Mouse (Mus musculus): ENCODE data around the gene Kpna7. TPM values are rescaled to one million over a fixed set of nuclear protein-coding genes. Genes with fewer than 3 reads are reported as not detected.

Kpna7 gene
- polyA plus RNA-seq, 1 experiment from 2014 or later, result not detected

DNA sequence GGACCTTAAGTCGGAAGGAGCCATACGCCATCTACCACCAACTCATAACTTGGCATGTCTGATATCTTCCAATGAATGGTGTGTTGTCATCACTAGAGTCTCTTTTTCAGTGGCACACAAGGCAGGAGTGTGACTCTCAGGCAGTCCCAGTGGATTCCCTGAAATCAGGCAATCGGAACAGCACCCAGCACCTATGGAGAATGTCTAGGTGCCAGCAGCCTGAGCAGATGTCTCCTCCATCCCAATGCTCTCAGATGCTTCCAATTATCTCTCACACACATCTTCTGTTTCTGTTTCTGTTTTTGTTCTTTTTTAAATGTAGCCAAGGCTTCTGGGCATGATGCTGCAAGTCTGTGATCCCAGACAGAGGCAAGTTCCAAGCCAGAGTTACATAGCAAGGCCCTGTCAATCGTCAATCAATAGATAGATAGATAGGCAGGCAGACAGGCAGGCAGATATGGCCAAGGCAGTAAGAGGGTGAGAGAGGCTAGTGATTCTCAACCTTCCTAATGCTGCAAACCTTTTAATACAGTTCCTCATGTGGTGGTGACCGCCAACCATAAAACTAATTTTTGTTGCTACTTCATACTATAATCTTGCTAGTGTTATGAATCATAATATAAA lies 133.3 kb downstream of the Kpna7 start:
- Histone ChIP-seq H3K4me2 (no peak overlapping the region), H3K9ac (no peak overlapping the region), H3K27ac (replicated peaks) (no peak overlapping the region), H3K9me3 (no peaks in the 10 kb centered on the region), H3K27me3 (no peaks in the 10 kb centered on the region), H3K4me1 (replicated peaks) (peaks cover 58% of the 10 kb centered on the region), H3K36me3 (no peaks in the 10 kb centered on the region), H3K4me3 (no peak overlapping the region)
- 93% methylated on average over 5 of the region's 5 CpGs for WGBS
- no peak for ATAC-seq (ENCODE audit: low FRiP score, low read depth)

DNA sequence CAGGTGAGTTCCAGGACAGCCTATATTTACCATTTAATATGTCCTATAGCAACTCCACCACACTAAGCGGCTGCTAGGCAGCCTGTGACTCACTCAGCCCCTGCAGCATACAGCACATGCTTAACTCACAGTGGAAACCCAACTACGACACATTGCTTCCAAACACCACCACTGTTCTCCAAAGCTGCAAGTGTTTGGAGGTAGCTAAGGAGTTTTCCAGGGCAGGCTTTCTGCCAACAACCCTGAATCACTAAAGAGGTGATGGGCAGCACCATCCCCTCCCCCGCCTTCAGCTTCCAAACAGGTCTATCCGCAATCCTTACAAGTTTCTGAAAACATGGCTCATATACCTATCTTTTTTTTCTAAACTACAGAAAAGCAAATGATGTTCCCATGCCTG lies 134.0 kb downstream of the Kpna7 start:
- peaks cover 55% of the 10 kb centered on the region for H3K4me1 ChIP-seq (replicated peaks)
- ATAC-seq (ENCODE audit: low FRiP score, low read depth), result no peak
- no peak overlapping the region for H3K9ac ChIP-seq
- 84% methylated on average over 4 of the region's 4 CpGs for WGBS
- no peak overlapping the region for H3K4me3 ChIP-seq
- H3K27me3 ChIP-seq, result no peaks in the 10 kb centered on the region
- H3K36me3 ChIP-seq, result no peaks in the 10 kb centered on the region
- H3K27ac ChIP-seq (replicated peaks), result no peak overlapping the region
- H3K9me3 ChIP-seq, result no peaks in the 10 kb centered on the region
- no peak overlapping the region for H3K4me2 ChIP-seq

- H3K36me3 ChIP-seq, result no peaks in the 10 kb centered on the region
- no peak for ATAC-seq (ENCODE audit: low FRiP score, low read depth)
- 76% methylated on average over 11 of the region's 11 CpGs for WGBS
- no peak overlapping the region for H3K9ac ChIP-seq
- no peaks in the 10 kb centered on the region for H3K27me3 ChIP-seq
- H3K9me3 ChIP-seq, result no peaks in the 10 kb centered on the region
- no peak overlapping the region for H3K4me2 ChIP-seq
- no peak overlapping the region for H3K4me3 ChIP-seq
- H3K27ac ChIP-seq (replicated peaks), result no peak overlapping the region
- peaks cover 42% of the 10 kb centered on the region for H3K4me1 ChIP-seq (replicated peaks)
Observed at GRCm38 (mm10) chr5:144948422-144948821, 135.4 kb downstream of the Kpna7 start.

- Histone ChIP-seq H3K27ac (replicated peaks) (no peak overlapping the region), H3K27me3 (no peaks in the 10 kb centered on the region), H3K4me2 (no peak overlapping the region), H3K9ac (no peak overlapping the region), H3K4me1 (replicated peaks) (peaks cover 38% of the 10 kb centered on the region), H3K36me3 (no peaks in the 10 kb centered on the region), H3K4me3 (no peak overlapping the region), H3K9me3 (no peaks in the 10 kb centered on the region)
- ATAC-seq (ENCODE audit: low FRiP score, low read depth), result no peak
- 81% methylated on average over 1 of the region's 1 CpGs for WGBS
Observed at GRCm38 (mm10) chr5:144948002-144948401, 135.8 kb downstream of the Kpna7 start.

GRCm38 (mm10) chr5:144946032-144946431 lies 137.8 kb downstream of the Kpna7 start:
- no peak overlapping the region for H3K9ac ChIP-seq
- H3K27ac ChIP-seq (replicated peaks), result no peak overlapping the region
- H3K27me3 ChIP-seq, result no peaks in the 10 kb centered on the region
- no peak for ATAC-seq (ENCODE audit: low FRiP score, low read depth)
- H3K36me3 ChIP-seq, result no peaks in the 10 kb centered on the region
- no peak overlapping the region for H3K4me2 ChIP-seq
- no peak overlapping the region for H3K4me3 ChIP-seq
- no peaks in the 10 kb centered on the region for H3K9me3 ChIP-seq
- peaks cover 39% of the 10 kb centered on the region for H3K4me1 ChIP-seq (replicated peaks)
- WGBS, result 70% methylated on average over 4 of the region's 4 CpGs

DNA sequence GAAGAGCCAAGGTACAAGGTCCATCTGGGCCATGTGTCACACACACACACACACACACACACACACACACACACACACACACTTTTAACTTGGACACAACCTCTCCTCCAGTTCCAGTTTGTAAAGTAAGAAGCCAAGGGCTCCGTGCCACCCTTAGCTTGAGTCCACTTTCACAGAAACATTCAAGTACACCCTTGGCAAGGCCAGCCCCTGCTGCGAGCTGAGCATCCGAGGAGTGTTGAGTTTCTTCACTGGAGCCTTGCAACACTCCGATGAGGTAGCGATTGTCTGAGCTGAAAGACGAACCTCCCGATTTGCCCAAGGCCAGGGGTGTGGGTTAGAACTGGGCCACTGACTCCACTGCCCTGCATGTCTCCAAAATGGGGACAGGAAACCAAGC lies 138.9 kb downstream of the Kpna7 start:
- no peaks in the 10 kb centered on the region for H3K36me3 ChIP-seq
- peaks cover 44% of the 10 kb centered on the region for H3K4me1 ChIP-seq (replicated peaks)
- no peaks in the 10 kb centered on the region for H3K9me3 ChIP-seq
- H3K27me3 ChIP-seq, result no peaks in the 10 kb centered on the region
- H3K27ac ChIP-seq (replicated peaks), result no peak overlapping the region
- ATAC-seq (ENCODE audit: low FRiP score, low read depth), result no peak
- no peak overlapping the region for H3K9ac ChIP-seq
- no peak overlapping the region for H3K4me3 ChIP-seq
- 88% methylated on average over 7 of the region's 7 CpGs for WGBS
- no peak overlapping the region for H3K4me2 ChIP-seq

GRCm38 (mm10) chr5:144944370-144944769 lies 139.5 kb downstream of the Kpna7 start:
- Histone ChIP-seq H3K27me3 (no peaks in the 10 kb centered on the region), H3K4me2 (no peak overlapping the region), H3K27ac (replicated peaks) (no peak overlapping the region), H3K4me1 (replicated peaks) (peaks cover 40% of the 10 kb centered on the region), H3K9me3 (no peaks in the 10 kb centered on the region), H3K4me3 (no peak overlapping the region), H3K9ac (no peak overlapping the region), H3K36me3 (no peaks in the 10 kb centered on the region)
- ATAC-seq (ENCODE audit: low FRiP score, low read depth), result no peak
- WGBS, result 87% methylated on average over 4 of the region's 4 CpGs

- no peak for ATAC-seq (ENCODE audit: low FRiP score, low read depth)
Observed at GRCm38 (mm10) chr5:144943346-144943745, 140.5 kb downstream of the Kpna7 start.

DNA sequence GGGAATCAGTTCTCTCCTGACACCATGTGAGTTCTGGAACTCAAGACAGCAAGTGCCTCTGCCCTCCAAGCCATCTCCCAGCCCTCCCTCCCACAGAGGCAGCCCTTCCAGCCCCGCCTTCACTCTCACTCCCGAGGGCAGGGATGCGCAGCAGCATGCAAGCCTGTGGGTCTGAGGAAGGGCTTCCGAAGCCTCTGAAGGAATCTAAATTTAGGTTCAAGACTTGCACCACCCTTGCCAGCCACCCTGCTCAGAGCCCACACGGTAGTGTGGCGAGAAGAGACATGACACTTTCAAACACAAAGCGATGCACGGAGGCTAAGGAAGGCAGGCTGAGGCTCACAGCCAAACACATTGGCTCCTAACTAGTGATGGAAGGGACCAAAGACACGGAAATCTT lies 141.4 kb downstream of the Kpna7 start:
- H3K4me2 ChIP-seq, result no peak overlapping the region
- H3K4me1 ChIP-seq (replicated peaks), result peaks cover 30% of the 10 kb centered on the region
- WGBS, result 76% methylated on average over 9 of the region's 9 CpGs
- H3K9me3 ChIP-seq, result no peaks in the 10 kb centered on the region
- no peaks in the 10 kb centered on the region for H3K27me3 ChIP-seq
- no peak for ATAC-seq (ENCODE audit: low FRiP score, low read depth)
- no peak overlapping the region for H3K4me3 ChIP-seq
- H3K36me3 ChIP-seq, result no peaks in the 10 kb centered on the region
- H3K9ac ChIP-seq, result no peak overlapping the region
- no peak overlapping the region for H3K27ac ChIP-seq (replicated peaks)

More at GRCm38 (mm10) chr5:144943346-144943745, 140.5 kb downstream of the Kpna7 start:
- peaks cover 35% of the 10 kb centered on the region for H3K4me1 ChIP-seq (replicated peaks)
- no peaks in the 10 kb centered on the region for H3K27me3 ChIP-seq
- H3K4me2 ChIP-seq, result no peak overlapping the region
- H3K9ac ChIP-seq, result no peak overlapping the region
- no peak overlapping the region for H3K4me3 ChIP-seq
- H3K27ac ChIP-seq (replicated peaks), result no peak overlapping the region
- 91% methylated on average over 6 of the region's 6 CpGs for WGBS
- no peaks in the 10 kb centered on the region for H3K36me3 ChIP-seq
- no peaks in the 10 kb centered on the region for H3K9me3 ChIP-seq

GRCm38 (mm10) chr5:144940904-144941303 lies 142.9 kb downstream of the Kpna7 start:
- peaks cover 34% of the 10 kb centered on the region for H3K4me1 ChIP-seq (replicated peaks)
- H3K27me3 ChIP-seq, result no peaks in the 10 kb centered on the region
- no peak overlapping the region for H3K4me3 ChIP-seq
- no peaks in the 10 kb centered on the region for H3K9me3 ChIP-seq
- WGBS, result 52% methylated on average over 3 of the region's 3 CpGs
- peak; percentile 38; the same call in 1 of the 2 replicates for ATAC-seq (ENCODE audit: low FRiP score, low read depth)
- peak overlapping the region; percentile 52 for H3K27ac ChIP-seq (replicated peaks)
- no peaks in the 10 kb centered on the region for H3K36me3 ChIP-seq
- no peak overlapping the region for H3K9ac ChIP-seq
- H3K4me2 ChIP-seq, result 0 out of 2 replicates have a peak overlapping the region, but pooled peaks have one; percentile 0

- Histone ChIP-seq H3K9ac (no peak overlapping the region), H3K4me1 (replicated peaks) (peaks cover 36% of the 10 kb centered on the region), H3K4me3 (no peak overlapping the region), H3K9me3 (no peaks in the 10 kb centered on the region), H3K4me2 (no peak overlapping the region), H3K27me3 (no peaks in the 10 kb centered on the region), H3K27ac (replicated peaks) (no peak overlapping the region), H3K36me3 (no peaks in the 10 kb centered on the region)
- 88% methylated on average over 2 of the region's 2 CpGs for WGBS
- ATAC-seq (ENCODE audit: low FRiP score, low read depth), result no peak
Observed at GRCm38 (mm10) chr5:144937304-144937703, 146.5 kb downstream of the Kpna7 start.

Measured in hindbrain, embryonic 15.5 days (tissue).